Mouse (Mus musculus): ENCODE data around the gene Dync1li1.

DNA sequence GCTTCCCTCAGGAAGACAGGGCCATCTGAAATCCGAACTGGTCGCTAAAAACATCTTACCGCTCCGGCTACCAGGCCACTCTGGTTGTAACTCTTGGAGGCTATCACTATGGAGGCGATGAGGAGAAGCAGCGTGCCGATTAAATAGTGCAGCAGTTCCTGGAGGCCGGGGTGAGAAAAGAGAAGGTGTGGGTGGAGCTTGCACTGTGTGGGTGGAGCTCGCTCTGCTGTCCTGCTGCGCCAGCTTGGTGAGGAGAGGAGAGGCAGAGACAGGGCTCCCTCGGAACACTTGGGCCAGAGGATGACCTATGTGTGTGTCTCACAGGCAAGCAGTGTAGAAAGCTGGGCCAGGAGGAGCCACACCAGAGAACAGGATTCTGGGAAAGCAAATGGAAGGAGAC lies 73.3 kb downstream of the Dync1li1 start:
- TF ChIP-seq CTCF (IDR thresholded peaks at IDR 0.05; ENCODE audit: control insufficient read depth, insufficient read depth, insufficient read length), result no peak
- no peak for TF ChIP-seq MYOD1 (IDR thresholded peaks at IDR 0.05; ENCODE audit: control insufficient read depth, insufficient read length, low read depth)
- no peak for TF ChIP-seq USF1 (IDR thresholded peaks at IDR 0.05; ENCODE audit: low read depth)
- TF ChIP-seq MAX (IDR thresholded peaks at IDR 0.05), result no peak

Measured in C2C12 (cell line).